Mouse (Mus musculus): ENCODE data around the gene Pard3b.

DNA sequence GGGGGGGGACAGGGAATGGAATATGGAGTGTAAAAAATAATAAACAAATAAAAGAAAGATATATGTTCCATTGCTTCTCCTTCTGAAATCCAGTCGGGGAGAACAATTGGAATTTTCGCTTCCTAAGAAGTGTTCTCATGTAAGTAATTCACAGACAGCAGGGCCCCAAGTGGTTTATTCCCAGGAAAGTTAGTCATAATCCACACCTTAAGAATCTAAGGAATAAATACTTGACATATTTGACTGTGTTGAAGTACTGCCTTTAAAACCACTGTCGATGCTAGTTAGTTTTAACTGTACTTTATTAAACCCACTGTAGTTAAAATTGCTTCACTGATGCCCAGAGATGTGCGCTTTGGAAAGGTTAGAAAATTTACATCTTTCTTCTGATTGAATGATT is 442.5 kb downstream of the Pard3b start:
- TF ChIP-seq CTCF (IDR thresholded peaks at IDR 0.05; ENCODE audit: low read depth), result no peak
- no peak for TF ChIP-seq EP300 (IDR thresholded peaks at IDR 0.05; ENCODE audit: low read depth)
